Mouse (Mus musculus): Measurements from ENCODE around the gene Ncbp2. TPM values are rescaled to one million over a fixed set of nuclear protein-coding genes. Genes with fewer than 3 reads are reported as not detected.

Ncbp2 gene
- total RNA-seq (2023): 10 to 100 TPM; 26.9 to 28.9 TPM

DNA sequence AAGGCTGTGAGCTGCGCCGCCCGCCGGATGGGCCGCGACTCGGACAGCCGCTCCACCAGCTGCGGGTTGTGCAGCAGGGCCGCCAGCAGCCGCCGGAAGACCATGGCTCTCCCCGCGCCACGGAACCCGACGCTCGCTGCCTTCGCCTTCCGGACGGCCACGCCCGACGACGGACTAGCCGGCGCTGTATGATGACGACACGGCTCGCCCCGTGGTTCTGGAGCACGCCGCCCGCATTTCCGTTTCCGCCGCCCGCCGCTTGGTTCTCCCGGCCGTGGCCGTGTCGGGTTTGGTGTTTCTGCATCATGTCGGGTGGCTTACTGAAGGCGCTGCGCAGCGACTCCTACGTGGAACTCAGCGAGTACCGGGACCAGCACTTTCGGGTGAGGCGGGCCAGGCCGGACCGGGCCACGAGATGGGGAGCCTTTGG, at the start of gene Ncbp2, which contains the start of gene 0610012G03Rik:
Gene Ncbp2, plus strand, starts transcription at position 169 of the 430 bp plus-strand sequence.
Gene 0610012G03Rik, minus strand, starts transcription at position 150 of the 430 bp plus-strand sequence.

DNA sequence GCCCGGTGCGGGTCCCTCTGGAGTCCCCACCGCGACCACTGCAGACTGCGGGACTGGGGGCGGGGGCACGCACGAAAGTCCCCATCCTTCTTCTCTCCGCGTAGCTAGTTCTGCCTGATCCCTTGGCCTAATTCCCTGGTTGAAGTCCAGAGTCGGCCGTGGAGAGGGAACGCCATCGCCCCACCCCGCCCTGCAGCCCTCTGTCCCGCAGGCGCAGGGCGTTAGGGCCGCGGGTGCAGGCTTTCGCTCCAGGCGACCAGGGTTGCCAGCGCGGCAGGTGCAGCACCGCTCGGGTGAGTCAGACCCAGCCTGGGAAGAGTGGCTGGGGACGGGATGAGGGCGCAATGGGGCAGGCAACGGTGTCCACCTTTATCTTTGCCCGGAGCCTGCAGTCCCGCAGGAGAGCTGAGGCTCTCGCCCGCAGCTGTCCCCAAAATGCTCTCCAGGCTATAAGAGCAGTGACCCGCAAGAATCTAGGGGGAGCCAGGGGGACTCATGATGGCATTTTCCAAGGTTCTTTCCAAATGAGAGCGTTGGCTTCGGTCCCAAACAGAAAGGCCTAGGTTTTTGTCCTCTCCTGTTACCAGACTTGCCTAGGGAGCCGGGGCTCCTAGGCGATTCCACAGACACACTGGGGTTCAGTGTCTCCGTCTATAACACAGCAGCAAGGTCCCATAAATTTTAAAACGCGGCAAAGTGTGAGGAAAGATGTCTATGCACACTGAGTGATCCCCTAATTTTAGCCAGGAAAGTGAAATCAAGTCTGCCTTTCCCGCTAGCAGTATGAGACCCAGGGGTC, 14.4 kb upstream of the Ncbp2 start, which contains the start of gene Pigz:
Gene Pigz, plus strand, starts transcription at position 101 of the 799 bp plus-strand sequence.

DNA sequence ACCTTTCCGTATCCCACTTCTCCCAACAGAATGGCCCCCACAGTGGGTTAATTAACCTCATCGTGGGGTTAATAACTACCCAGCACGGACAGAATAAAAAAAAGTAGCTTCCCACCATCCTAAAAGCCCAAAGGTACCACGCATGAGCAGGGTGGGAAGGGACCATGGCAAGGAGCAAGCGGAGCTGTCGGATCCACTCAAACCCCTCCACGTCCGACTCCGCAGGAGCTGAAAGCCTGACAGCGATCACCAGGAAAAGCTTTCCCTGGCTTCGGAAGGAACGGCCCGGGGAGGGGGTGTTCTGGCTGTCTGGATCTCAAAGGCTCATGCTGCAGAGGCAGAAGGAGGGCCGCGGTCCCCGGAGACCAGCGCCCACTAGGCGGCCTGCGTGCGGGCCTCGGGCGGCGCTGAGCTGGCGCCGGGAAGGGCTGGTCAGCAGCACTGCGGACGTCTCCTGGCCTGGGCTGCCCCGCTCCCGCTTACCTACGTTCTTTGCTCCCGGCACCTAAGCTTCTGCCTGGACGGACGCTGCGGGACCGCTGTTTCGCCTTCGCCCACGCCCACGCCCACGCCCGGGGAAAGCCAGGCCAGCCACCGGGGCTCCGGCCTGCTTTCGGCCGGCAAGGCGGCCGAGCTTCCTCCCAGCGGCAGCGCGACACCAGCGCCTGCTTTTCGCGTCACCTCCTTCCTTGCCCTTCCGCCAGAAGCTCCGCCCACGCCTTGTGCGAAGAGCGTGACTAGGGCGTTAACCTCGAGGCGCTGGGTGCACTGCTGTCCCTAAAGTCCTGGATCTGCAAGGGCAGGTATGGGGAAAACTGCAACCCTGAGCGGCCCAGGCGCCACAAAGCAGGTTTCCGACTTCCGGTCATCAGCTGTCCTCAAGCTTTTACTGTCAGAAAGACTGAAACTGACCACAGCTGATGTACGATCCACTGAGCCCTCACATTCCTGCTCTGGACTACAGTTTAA, 54.5 kb downstream of the Ncbp2 start, which contains the start of gene Senp5:
Gene Senp5, minus strand, starts transcription at position 779 of the 969 bp plus-strand sequence.

Other genes starting within 250 kb of the Ncbp2 start
- gene Meltf, start 69.7 kb upstream of the Ncbp2 start, total RNA-seq (2023): under 1 TPM in 1 of 2 experiments, not detected in 1; 0.17 TPM
- gene Pigz, start 14.7 kb upstream of the Ncbp2 start, total RNA-seq (2023): not detected
- 10 to 100 TPM; 18.5 to 20.5 TPM for gene 0610012G03Rik, start within 50 bp of the Ncbp2 start, total RNA-seq (2023)
- gene Senp5, start 54.8 kb downstream of the Ncbp2 start, total RNA-seq (2023): 10 to 100 TPM; 26.1 to 27.7 TPM
- gene Pak2, start 130.8 kb downstream of the Ncbp2 start, total RNA-seq (2023): 100 to 1,000 TPM; 117 to 119 TPM
- 10 to 100 TPM; 52.7 to 68.5 TPM for gene Pigx, start 151.2 kb downstream of the Ncbp2 start, total RNA-seq (2023)
- 10 to 100 TPM; 10.1 to 11.9 TPM for gene Cep19, start 151.3 kb downstream of the Ncbp2 start, total RNA-seq (2023)
- 10 to 100 TPM; 85.5 to 97.1 TPM for gene Nrros, start 217.1 kb downstream of the Ncbp2 start, total RNA-seq (2023)
- gene Bex6, start 231.3 kb downstream of the Ncbp2 start, total RNA-seq (2023): not detected

Data from T-cell, adult 66 days (primary cell).